Mouse (Mus musculus): ENCODE measurements around the gene Ldhc.
"Not testable (repeated sequence)": the region's sequence is repeated elsewhere in the genome, so short reads cannot be mapped to it uniquely, and the experiment has no call there.

The Ldhc gene

GRCm38 (mm10) chr7:46840787-46841525 lies 20.0 kb upstream of the Ldhc start, which contains the start of gene Ldha:
Gene Ldha (plus strand): TSS chr7:46841475.
- no peak for ATAC-seq (ENCODE audit: insufficient number of reproducible peaks, low FRiP score, low TSS enrichment)

GRCm38 (mm10) chr7:46842278-46842677 lies 18.7 kb upstream of the Ldhc start:
- ATAC-seq (ENCODE audit: insufficient number of reproducible peaks, low FRiP score, low TSS enrichment): no peak

- no peak for ATAC-seq (ENCODE audit: insufficient number of reproducible peaks, low FRiP score, low TSS enrichment)
These were observed 17.4 kb upstream of the Ldhc start for GRCm38 (mm10) chr7:46843576-46843975.

- ATAC-seq (ENCODE audit: insufficient number of reproducible peaks, low FRiP score, low TSS enrichment): peak; percentile 53; the same call in 1 of the 2 replicates
These were observed 15.6 kb upstream of the Ldhc start for GRCm38 (mm10) chr7:46845211-46845977.

GRCm38 (mm10) chr7:46845978-46846485 lies 15.0 kb upstream of the Ldhc start:
- peak; percentile 45; the same call in 1 of the 2 replicates for ATAC-seq (ENCODE audit: insufficient number of reproducible peaks, low FRiP score, low TSS enrichment)

GRCm38 (mm10) chr7:46846486-46847244 lies 14.3 kb upstream of the Ldhc start:
- 0 out of 2 replicates have a peak, but pooled peaks have one; percentile 53 for ATAC-seq (ENCODE audit: insufficient number of reproducible peaks, low FRiP score, low TSS enrichment)

GRCm38 (mm10) chr7:46849287-46849686 lies 11.7 kb upstream of the Ldhc start:
- no peak for ATAC-seq (ENCODE audit: insufficient number of reproducible peaks, low FRiP score, low TSS enrichment)

GRCm38 (mm10) chr7:46851026-46851425 lies 10.0 kb upstream of the Ldhc start:
- no peak for ATAC-seq (ENCODE audit: insufficient number of reproducible peaks, low FRiP score, low TSS enrichment)

GRCm38 (mm10) chr7:46852666-46853065 lies 8.3 kb upstream of the Ldhc start:
- ATAC-seq (ENCODE audit: insufficient number of reproducible peaks, low FRiP score, low TSS enrichment): no peak

- ATAC-seq (ENCODE audit: insufficient number of reproducible peaks, low FRiP score, low TSS enrichment): no peak
These were observed 7.6 kb upstream of the Ldhc start for GRCm38 (mm10) chr7:46853365-46853764.

- no peak for ATAC-seq (ENCODE audit: insufficient number of reproducible peaks, low FRiP score, low TSS enrichment)
These were observed 5.0 kb upstream of the Ldhc start for GRCm38 (mm10) chr7:46855866-46856560.

- ATAC-seq (ENCODE audit: insufficient number of reproducible peaks, low FRiP score, low TSS enrichment): no peak
These were observed 3.6 kb upstream of the Ldhc start for GRCm38 (mm10) chr7:46857436-46857835.

- ATAC-seq (ENCODE audit: insufficient number of reproducible peaks, low FRiP score, low TSS enrichment): no peak
These were observed 2.0 kb upstream of the Ldhc start for GRCm38 (mm10) chr7:46859031-46859430.

GRCm38 (mm10) chr7:46871988-46872387 lies 11.0 kb downstream of the Ldhc start:
- no peak for ATAC-seq (ENCODE audit: insufficient number of reproducible peaks, low FRiP score, low TSS enrichment)

- ATAC-seq (ENCODE audit: insufficient number of reproducible peaks, low FRiP score, low TSS enrichment): no peak
These were observed 15.8 kb downstream of the Ldhc start for GRCm38 (mm10) chr7:46876841-46877240.

GRCm38 (mm10) chr7:46877255-46877654 lies 16.3 kb downstream of the Ldhc start:
- no peak for ATAC-seq (ENCODE audit: insufficient number of reproducible peaks, low FRiP score, low TSS enrichment)

- ATAC-seq (ENCODE audit: insufficient number of reproducible peaks, low FRiP score, low TSS enrichment): no peak
These were observed 18.8 kb downstream of the Ldhc start for GRCm38 (mm10) chr7:46879851-46880250.

GRCm38 (mm10) chr7:46880992-46881391 lies 20.0 kb downstream of the Ldhc start:
- ATAC-seq (ENCODE audit: insufficient number of reproducible peaks, low FRiP score, low TSS enrichment): no peak

- not testable (repeated sequence) for ATAC-seq (ENCODE audit: insufficient number of reproducible peaks, low FRiP score, low TSS enrichment)
These were observed 20.9 kb downstream of the Ldhc start for GRCm38 (mm10) chr7:46881941-46882340.

- no peak for ATAC-seq (ENCODE audit: insufficient number of reproducible peaks, low FRiP score, low TSS enrichment)
These were observed 22.3 kb downstream of the Ldhc start for GRCm38 (mm10) chr7:46883304-46883703.
